Mouse (Mus musculus) forebrain, embryonic 13.5 days (tissue): ENCODE results near the gene Ssxa1. TPM values are rescaled to one million over a fixed set of nuclear protein-coding genes. Genes with fewer than 3 reads are reported as not detected.
"Not testable (repeated sequence)": the region's sequence is repeated elsewhere in the genome, so short reads cannot be mapped to it uniquely, and the experiment has no call there.

Source experiments
- ATAC-seq: fragments of 200-750 bp; cut with Nextera tagmentation; 2 replicates; pipeline ENCODE4 v1.8.0; 2017
- H3K27ac ChIP-seq: fragments of 300-500 bp; sonication (generic); 2 replicates; pipeline ENCODE4 v1.5.1; 2015; ENCODE audit warnings: inconsistent platforms, mild to moderate bottlenecking, moderate library complexity
- H3K27me3 ChIP-seq: fragments of 300-500 bp; sonication (generic); 2 replicates; pipeline ENCODE4 v1.6.1; 2015; ENCODE audit warnings: mild to moderate bottlenecking, inconsistent platforms
- H3K36me3 ChIP-seq: fragments of 300-500 bp; sonication (generic); 2 replicates; pipeline ENCODE4 v1.6.1; 2015; ENCODE audit warnings: mild to moderate bottlenecking, inconsistent platforms; ENCODE audit not compliant: poor library complexity, severe bottlenecking
- H3K4me1 ChIP-seq: fragments of 300-500 bp; sonication (generic); 2 replicates; pipeline ENCODE4 v1.6.1; 2015; ENCODE audit warnings: inconsistent platforms
- H3K4me2 ChIP-seq: fragments of 300-500 bp; sonication (generic); 2 replicates; pipeline ENCODE4 v1.6.1; 2015; ENCODE audit warnings: inconsistent platforms, mild to moderate bottlenecking, moderate library complexity
- H3K4me3 ChIP-seq: fragments of 300-500 bp; sonication (generic); 2 replicates; pipeline ENCODE4 v1.5.1; 2015; ENCODE audit warnings: mild to moderate bottlenecking, inconsistent platforms
- H3K9ac ChIP-seq: fragments of 300-500 bp; sonication (generic); 2 replicates; pipeline ENCODE4 v1.6.1; 2015; ENCODE audit warnings: mild to moderate bottlenecking, inconsistent platforms
- H3K9me3 ChIP-seq: fragments of 300-500 bp; sonication (generic); replicated peaks from 2 replicates; pipeline ENCODE4 v1.6.1; 2016; ENCODE audit warnings: inconsistent platforms
- WGBS: fragments of 180-500 bp; shearing (Covaris S2); methylation state at CpG from one replicate; pipeline ENCODE4 v1.1.7; 2015; 5-methylcytosine and 5-hydroxymethylcytosine counted together
- polyA plus RNA-seq: library from polyadenylated mRNA; unstranded; fragments of >200 nt; fragmentation: Nextera tagmentation; extraction: Ambion mirVana; gene quantifications from 2 replicates; pipeline ENCODE4 v1.2.1, GENCODE M21; 2015

The Ssxa1 gene
- polyA plus RNA-seq, result not detected in 2 replicates

- Histone ChIP-seq H3K27ac (no peak within 1 kb of the TSS), H3K9ac (no peak within 1 kb of the TSS), H3K4me2 (no peak within 1 kb of the TSS), H3K4me3 (no peak within 1 kb of the TSS), H3K9me3 (no peaks in the 10 kb centered on the region; the same call in 1 of the 2 replicates), H3K4me1 (no peaks in the 10 kb centered on the region), H3K36me3 (no peaks in the 10 kb centered on the region), H3K27me3 (no peaks in the 10 kb centered on the region)
- WGBS, result 87% methylated on average over 4 of the region's 4 CpGs
- no peak for ATAC-seq
Observed at GRCm38 (mm10) chrX:21115520-21115919, at the start of gene Ssxa1. TSS of gene Ssxa1 (plus strand) at chrX:21115820.

- H3K9ac ChIP-seq, result no peak within 1 kb of the TSS
- ATAC-seq, result no peak
Observed at GRCm38 (mm10) chrX:21068106-21068505, 47.5 kb upstream of the Ssxa1 start, which contains the start of gene Spaca5. TSS of gene Spaca5 (plus strand) at chrX:21068406.

GRCm38 (mm10) chrX:21088645-21088982, 27.0 kb upstream of the Ssxa1 start:
- Histone ChIP-seq H3K36me3 (no peaks in the 10 kb centered on the region), H3K27me3 (no peaks in the 10 kb centered on the region), H3K9ac (peak overlapping the region; percentile 48; the same call in 1 of the 2 replicates), H3K4me2 (peak overlapping the region; percentile 55), H3K27ac (peak overlapping the region; percentile 35; the same call in 1 of the 2 replicates), H3K4me3 (peak overlapping the region; percentile 44), H3K4me1 (no peaks in the 10 kb centered on the region), H3K9me3 (no peaks in the 10 kb centered on the region)
- 37% methylated on average over 6 of the region's 6 CpGs for WGBS
- ATAC-seq, result no peak; the same call in 1 of the 2 replicates

More at GRCm38 (mm10) chrX:21068106-21068505, 47.5 kb upstream of the Ssxa1 start, which contains the start of gene Spaca5:
- Histone ChIP-seq H3K36me3 (no peaks in the 10 kb centered on the region), H3K9me3 (no peaks in the 10 kb centered on the region), H3K27ac (no peak within 1 kb of the TSS), H3K4me2 (no peak within 1 kb of the TSS), H3K4me3 (no peak within 1 kb of the TSS), H3K4me1 (no peaks in the 10 kb centered on the region), H3K27me3 (no peaks in the 10 kb centered on the region)

- Histone ChIP-seq H3K9me3 (no peaks in the 10 kb centered on the region), H3K27me3 (no peaks in the 10 kb centered on the region)
- 17% methylated on average over 27 of the region's 27 CpGs for WGBS
Observed at GRCm38 (mm10) chrX:21088983-21089866, 26.4 kb upstream of the Ssxa1 start, which contains the start of gene Zfp300. TSS of gene Zfp300 (minus strand) at chrX:21089527.

GRCm38 (mm10) chrX:21089867-21090239, 25.8 kb upstream of the Ssxa1 start:
- H3K9me3 ChIP-seq, result no peaks in the 10 kb centered on the region
- H3K9ac ChIP-seq, result peak overlapping the region; percentile 61; the same call in 1 of the 2 replicates
- peak overlapping the region; percentile 44 for H3K4me3 ChIP-seq
- WGBS, result 50% methylated on average over 6 of the region's 7 CpGs
- no peaks in the 10 kb centered on the region for H3K27me3 ChIP-seq
- no peak overlapping the region for H3K27ac ChIP-seq
- no peak for ATAC-seq
- peak overlapping the region; percentile 55 for H3K4me2 ChIP-seq
- no peaks in the 10 kb centered on the region for H3K4me1 ChIP-seq
- no peaks in the 10 kb centered on the region for H3K36me3 ChIP-seq

More at GRCm38 (mm10) chrX:21088983-21089866, 26.4 kb upstream of the Ssxa1 start, which contains the start of gene Zfp300:
- H3K4me1 ChIP-seq, result no peaks in the 10 kb centered on the region
- peak; percentile 94 for ATAC-seq
- H3K4me3 ChIP-seq, result peak within 1 kb of the TSS; percentile 44
- no peaks in the 10 kb centered on the region for H3K36me3 ChIP-seq
- peak within 1 kb of the TSS; percentile 73 for H3K27ac ChIP-seq
- H3K9ac ChIP-seq, result peak within 1 kb of the TSS; percentile 61
- peak within 1 kb of the TSS; percentile 55 for H3K4me2 ChIP-seq

GRCm38 (mm10) chrX:21146675-21147074, 31.1 kb downstream of the Ssxa1 start:
- not testable (repeated sequence) for H3K9ac ChIP-seq, ATAC-seq, H3K9me3 ChIP-seq, H3K4me2 ChIP-seq, H3K4me3 ChIP-seq, H3K36me3 ChIP-seq, H3K4me1 ChIP-seq, H3K27me3 ChIP-seq, H3K27ac ChIP-seq
- WGBS, result 90% methylated on average over 25 of the region's 25 CpGs

Other genes starting within 250 kb of the Ssxa1 start
- 2.2 and 4.4 TPM in 2 replicates for gene Timp1, start 245.7 kb upstream of the Ssxa1 start, polyA plus RNA-seq
- 12.2 and 13.8 TPM in 2 replicates for gene Syn1, start 194.8 kb upstream of the Ssxa1 start, polyA plus RNA-seq
- gene Cfp, start 184.3 kb upstream of the Ssxa1 start, polyA plus RNA-seq, result 4.5 and 5.6 TPM in 2 replicates
- 20.0 TPM in 2 replicates for gene Elk1, start 165.2 kb upstream of the Ssxa1 start, polyA plus RNA-seq
- 62.2 and 65.8 TPM in 2 replicates for gene Uxt, start 153.8 kb upstream of the Ssxa1 start, polyA plus RNA-seq
- 8.7 and 9.5 TPM in 2 replicates for gene Zfp182, start 53.5 kb upstream of the Ssxa1 start, polyA plus RNA-seq
- gene Spaca5, start 47.4 kb upstream of the Ssxa1 start, polyA plus RNA-seq, result not detected in 2 replicates
- 3.1 and 3.2 TPM in 2 replicates for gene Zfp300, start 26.3 kb upstream of the Ssxa1 start, polyA plus RNA-seq
- not detected in 2 replicates for gene Gm21876, start 59.8 kb downstream of the Ssxa1 start, polyA plus RNA-seq